8 mouse cellular contexts compared by ENCODE assay signal in the genomic region with DNA sequence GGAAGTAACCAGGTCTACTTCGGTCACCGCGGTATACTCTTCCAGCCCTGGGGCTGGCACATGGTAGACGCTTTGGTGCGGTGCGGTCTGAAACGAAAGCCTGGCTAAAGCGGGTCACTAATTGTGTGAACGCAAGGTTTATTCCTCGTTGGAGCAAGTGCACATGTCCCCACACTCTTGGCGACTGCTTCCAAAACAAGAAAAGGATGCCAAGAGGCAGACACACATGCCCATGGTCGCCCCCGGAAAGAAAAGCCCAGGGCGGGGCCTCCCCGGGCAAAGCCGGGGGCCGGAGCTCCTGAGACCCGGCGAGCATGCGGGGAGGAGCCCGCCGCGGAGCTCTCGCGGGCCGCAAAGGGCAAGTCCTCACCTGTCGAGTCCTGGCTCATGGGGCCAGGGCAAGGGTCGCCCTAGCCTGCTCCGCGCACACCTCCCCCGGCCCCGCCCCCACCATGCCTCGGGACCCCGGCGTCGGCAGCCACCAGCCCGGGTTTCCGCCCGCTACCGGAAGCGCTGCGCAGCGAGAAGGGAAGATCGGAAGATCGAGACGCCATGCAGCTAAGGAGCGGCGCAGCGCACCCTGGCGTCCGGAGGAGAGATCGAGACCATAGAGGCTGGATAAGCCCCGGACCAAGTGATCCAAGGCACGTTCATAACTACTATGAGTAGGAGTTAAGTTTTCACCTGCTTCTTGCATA. TPM values are rescaled to one million over a fixed set of nuclear protein-coding genes. Genes with fewer than 3 reads are reported as not detected.
DNase-seq lines count a peak whose midpoint lies in the region; ATAC-seq lines count a peak whose summit lies in the region.

Gene Det1 (minus strand): TSS at position 527 of the 698 bp plus-strand sequence.

- peaks cover 6% of the 10 kb centered on the region; the same call in 1 of the 2 replicates for H3K4me1 ChIP-seq in forebrain, embryonic 14.5 days (ENCODE audit: control insufficient read depth, insufficient read depth, low read length)
- peaks cover 13% of the 10 kb centered on the region for H3K4me1 ChIP-seq in neural tube, embryonic 15.5 days

- peak; percentile 91 for DNase-seq in ES-CJ7 (ENCODE audit: low read depth, low spot score)
- peak; percentile 84 for DNase-seq in cerebellum, adult 11 months
- peak; percentile 97 for DNase-seq in forebrain, embryonic 14.5 days (ENCODE audit: low spot score)
- DNase-seq in heart, postnatal 14 days: peak; percentile 91 to 93
- peak; percentile 92 for DNase-seq in layer of hippocampus, adult 11-12 months (ENCODE audit: low spot score)
- DNase-seq in lung, adult 18-20 months: peak; percentile 87 to 90
- DNase-seq in testis, postnatal 14 days (ENCODE audit: low spot score): peak; percentile 89

- under 1% methylated on average over 54 of the region's 54 CpGs for WGBS in forebrain, embryonic 14.5 days
- WGBS in neural tube, embryonic 15.5 days: under 1% methylated on average over 54 of the region's 54 CpGs

- peak within 1 kb of the TSS; percentile 72; the same call in 1 of the 2 replicates for H3K27ac ChIP-seq in forebrain, embryonic 14.5 days (ENCODE audit: low read depth, low read length)
- peak within 1 kb of the TSS; percentile 88 for H3K27ac ChIP-seq in neural tube, embryonic 15.5 days (replicated peaks)

- peak within 1 kb of the TSS; percentile 87 for H3K4me3 ChIP-seq in forebrain, embryonic 14.5 days (ENCODE audit: low read depth, low read length)
- peak within 1 kb of the TSS; percentile 90 for H3K4me3 ChIP-seq in neural tube, embryonic 15.5 days (replicated peaks)

- ATAC-seq in forebrain, embryonic 14.5 days: peak; percentile 96
- ATAC-seq in neural tube, embryonic 15.5 days (ENCODE audit: low FRiP score): peak; percentile 96

- peak within 1 kb of the TSS; percentile 93 for H3K9ac ChIP-seq in forebrain, embryonic 14.5 days (ENCODE audit: low read length)
- H3K9ac ChIP-seq in neural tube, embryonic 15.5 days (replicated peaks): peak within 1 kb of the TSS; percentile 92

- no peaks in the 10 kb centered on the region for H3K27me3 ChIP-seq in forebrain, embryonic 14.5 days (replicated peaks; ENCODE audit: control insufficient read depth, insufficient read depth, low read length)
- no peaks in the 10 kb centered on the region for H3K27me3 ChIP-seq in neural tube, embryonic 15.5 days (replicated peaks)

- no peaks in the 10 kb centered on the region for H3K9me3 ChIP-seq in forebrain, embryonic 14.5 days (replicated peaks; ENCODE audit: control insufficient read depth, low read length)
- no peaks in the 10 kb centered on the region for H3K9me3 ChIP-seq in neural tube, embryonic 15.5 days (replicated peaks)

- H3K36me3 ChIP-seq in forebrain, embryonic 14.5 days (ENCODE audit: control insufficient read depth, insufficient read depth, low read length): peaks cover 22% of the 10 kb centered on the region
- peaks cover 17% of the 10 kb centered on the region for H3K36me3 ChIP-seq in neural tube, embryonic 15.5 days

- intact Hi-C loops in heart, postnatal 14 days (cut with DNase I): loop anchor here (2.0 kb wide), 2 partner anchors 40 to 54 kb away; no protein-coding TSS in a partner anchor

- H3K4me2 ChIP-seq in forebrain, embryonic 14.5 days (ENCODE audit: low read length): peak within 1 kb of the TSS; percentile 69
- peak within 1 kb of the TSS; percentile 61 for H3K4me2 ChIP-seq in neural tube, embryonic 15.5 days

RNA-seq across cellular contexts. Expression of gene Det1, which starts in this region (rescaled TPM):
- 18.7 and 20.5 TPM in 2 replicates for polyA plus RNA-seq in forebrain, embryonic 14.5 days (2014; fragmentation: Nextera tagmentation; extraction: Ambion mirVana)
- total RNA-seq in heart, postnatal 14 days (2021): 1 to 10 TPM; 8.6 to 9.9 TPM
- 12.6 and 13.5 TPM in 2 replicates for polyA plus RNA-seq in neural tube, embryonic 15.5 days (2015; fragmentation: Nextera tagmentation; extraction: Ambion mirVana)

Comparison
In these comparisons a context has a peak if more than half of its experiments do, and no peak if none do; other contexts are left out.
1. Peak in every context shown above with its lines: DNase-seq, ATAC-seq, H3K4me3 ChIP-seq and H3K27ac ChIP-seq.